Mouse (Mus musculus): ENCODE measurements at regions not wholly inside any gene's neighbourhood (a gene's known extent, or its start where the extent isn't known, plus 50 kb on each side); places are given as distances from the start of the nearest gene placed in this dataset.

- TF ChIP-seq CTCF (IDR thresholded peaks at IDR 0.05; ENCODE audit: extremely low read depth, insufficient read depth, insufficient read length, insufficient replicate concordance) (no peak), POLR2A (IDR thresholded peaks at IDR 0.05; ENCODE audit: low read depth, low read length) (no peak)
These were observed 187.7 kb upstream of the Tbl1xr1 start for GRCm38 (mm10) chr3:21888710-21889109.

Data from spleen, adult 2 months (tissue).